Mouse (Mus musculus): ENCODE data around the gene Itsn1.

GRCm38 (mm10) chr16:91793507-91794278 lies 64.6 kb downstream of the Itsn1 start:
- TF ChIP-seq MAX (IDR thresholded peaks at IDR 0.05) (no peak), CTCF (IDR thresholded peaks at IDR 0.05; ENCODE audit: control insufficient read depth, insufficient read depth, insufficient read length) (no peak), CEBPB (IDR thresholded peaks at IDR 0.05; ENCODE audit: low read depth) (no peak), MYOG (IDR thresholded peaks at IDR 0.05; ENCODE audit: control insufficient read depth, extremely low read depth, insufficient read length) (no peak), MYOD1 (IDR thresholded peaks at IDR 0.05; ENCODE audit: control insufficient read depth, insufficient read length, low read depth) (no peak), FOSL1 (IDR thresholded peaks at IDR 0.05; ENCODE audit: insufficient read depth, low read length, poor library complexity, severe bottlenecking) (no peak)
